Mouse (Mus musculus): Measurements from ENCODE around the gene Satb2.

DNA sequence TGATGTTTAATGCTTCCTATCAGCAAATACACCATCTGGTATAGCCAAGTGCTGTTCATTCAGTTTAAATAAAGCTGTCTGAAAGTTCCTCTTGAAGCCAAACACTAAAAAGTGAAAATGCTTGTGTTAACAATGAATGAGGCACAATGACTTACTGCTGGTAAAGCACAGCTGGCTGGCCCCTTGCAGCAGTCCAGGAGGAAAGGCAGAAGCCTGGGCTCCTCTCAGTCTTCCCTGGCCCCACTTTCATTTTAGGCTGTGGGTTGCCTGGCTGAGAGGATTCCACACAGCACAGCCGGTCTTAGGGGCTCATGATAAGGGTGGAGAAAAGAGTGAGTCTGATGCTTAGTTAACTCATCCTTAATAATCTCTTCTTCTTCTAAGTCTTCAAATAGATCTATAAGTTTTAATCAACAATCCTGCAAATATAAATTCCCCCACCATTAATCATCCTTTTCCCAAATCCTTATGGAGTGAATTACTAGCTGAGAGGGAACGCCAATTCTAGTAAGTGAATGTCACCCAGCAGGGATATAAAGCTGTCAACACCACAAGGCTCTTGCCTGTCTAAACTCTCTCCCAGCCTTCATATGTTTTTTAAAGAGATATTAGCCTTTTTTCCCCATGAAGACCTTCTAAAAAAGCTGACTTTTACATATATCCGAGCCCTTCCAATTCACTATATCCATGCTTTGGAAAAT lies 12.4 kb downstream of the Satb2 start:
- TF ChIP-seq FLI1 (IDR thresholded peaks at IDR 0.05; ENCODE audit: low read length) (no peak), GATA1 (IDR thresholded peaks at IDR 0.05; ENCODE audit: borderline replicate concordance, low read length) (no peak)

All from megakaryocyte, embryonic 14.5 days (primary cell).